Comparison of ENCODE assay signal across 8 mouse cellular contexts in the genomic region with DNA sequence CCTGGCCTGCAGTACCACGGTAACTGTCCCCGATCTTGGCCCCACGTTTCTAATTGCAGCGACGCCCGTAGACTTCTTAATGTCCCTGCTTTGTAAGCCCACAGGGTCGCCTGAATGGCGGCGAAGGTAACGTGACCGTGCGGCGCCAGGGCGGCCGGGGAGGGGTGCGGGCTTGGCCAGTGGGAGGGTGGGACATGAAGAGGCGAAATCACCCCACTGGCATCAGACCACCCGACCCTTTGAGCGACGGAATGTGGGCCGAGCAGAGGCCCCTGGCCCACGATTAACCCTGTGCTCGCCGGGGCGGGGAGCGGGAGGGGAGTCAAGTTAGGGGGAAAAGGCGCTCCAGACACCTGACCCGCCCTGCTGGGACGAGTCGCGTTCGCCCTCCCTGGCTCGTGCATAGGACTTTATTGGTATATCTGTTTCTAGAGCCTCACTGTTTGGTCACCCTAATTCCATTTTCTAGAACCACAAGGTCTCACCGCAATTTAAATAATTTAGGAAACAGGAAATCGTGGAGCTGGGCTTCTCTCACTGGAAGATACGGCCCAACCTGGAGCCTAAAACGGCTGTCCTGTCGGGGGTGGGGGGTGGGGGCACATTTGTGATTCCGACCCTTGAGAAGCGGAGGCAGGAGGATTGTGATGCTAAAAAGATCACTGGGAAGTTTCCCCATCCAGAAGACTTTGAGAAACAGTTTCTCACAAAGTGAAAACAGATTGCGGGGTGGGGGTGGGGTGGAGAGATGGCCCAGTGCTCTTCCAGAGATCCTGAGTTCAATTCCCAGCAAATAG. TPM values are rescaled to one million over a fixed set of nuclear protein-coding genes. Genes with fewer than 3 reads are reported as not detected.
DNase-seq lines count a peak whose midpoint lies in the region; ATAC-seq and TF ChIP-seq lines count a peak whose summit lies in the region.

No protein-coding gene starts in this region.

- no peak for TF ChIP-seq POLR2A in cerebellum, adult 2 months (IDR thresholded peaks at IDR 0.05; ENCODE audit: borderline replicate concordance, insufficient read depth, low read length)

- H3K27ac ChIP-seq in cerebellum, adult 2 months (ENCODE audit: insufficient read depth, low read length) = no peak overlapping the region
- H3K27ac ChIP-seq in kidney, embryonic 16.5 days (ENCODE audit: low read length) = peak overlapping the region; percentile 20; the same call in 1 of the 2 replicates
- no peak overlapping the region for H3K27ac ChIP-seq in liver, embryonic 15.5 days (replicated peaks)

- DNase-seq in ovary, postnatal 36 days (ENCODE audit: low spot score) = peak; percentile 56
- DNase-seq in ovary, adult 18-20 months (ENCODE audit: low spot score) = no peak
- peak; percentile 36 to 59 for DNase-seq in cerebellum, adult 2 months
- peak; percentile 66 to 69 for DNase-seq in frontal cortex, postnatal 10 days (ENCODE audit: low spot score in 2 of 2)
- peak; percentile 74 for DNase-seq in retina, embryonic 14.5 days (ENCODE audit: low spot score)
- DNase-seq in c-Kit-positive CD71-positive TER-119-positive erythroid progenitor cells, embryonic 14.5 days (ENCODE audit: low spot score) = no peak

- peak overlapping the region; percentile 66 for H3K4me3 ChIP-seq in cerebellum, adult 2 months (replicated peaks; ENCODE audit: insufficient read depth, low read depth, low read length)
- H3K4me3 ChIP-seq in kidney, embryonic 16.5 days (ENCODE audit: low read length) = peak overlapping the region; percentile 66
- H3K4me3 ChIP-seq in liver, embryonic 15.5 days (replicated peaks) = peak overlapping the region; percentile 58

- no peak for TF ChIP-seq CTCF in cerebellum, adult 2 months (IDR thresholded peaks at IDR 0.05; ENCODE audit: borderline replicate concordance, insufficient read depth, low read depth, low read length)

- H3K9ac ChIP-seq in kidney, embryonic 16.5 days (replicated peaks; ENCODE audit: low read length) = peak overlapping the region; percentile 79
- peak overlapping the region; percentile 48 for H3K9ac ChIP-seq in liver, embryonic 15.5 days

- H3K9me3 ChIP-seq in kidney, embryonic 16.5 days (ENCODE audit: low read length) = no peaks in the 10 kb centered on the region
- no peaks in the 10 kb centered on the region for H3K9me3 ChIP-seq in liver, embryonic 15.5 days (replicated peaks)

- H3K4me2 ChIP-seq in kidney, embryonic 16.5 days (replicated peaks; ENCODE audit: low read depth, low read length) = peak overlapping the region; percentile 92
- H3K4me2 ChIP-seq in liver, embryonic 15.5 days = peak overlapping the region; percentile 83

- H3K27me3 ChIP-seq in cerebellum, adult 2 months (ENCODE audit: control insufficient read depth, insufficient read depth, low read length) = no peaks in the 10 kb centered on the region
- no peaks in the 10 kb centered on the region for H3K27me3 ChIP-seq in kidney, embryonic 16.5 days (ENCODE audit: insufficient read depth, low read length)
- peaks cover 33% of the 10 kb centered on the region for H3K27me3 ChIP-seq in liver, embryonic 15.5 days

- ATAC-seq in kidney, embryonic 16.5 days (ENCODE audit: low FRiP score, low TSS enrichment) = peak; percentile 83
- ATAC-seq in liver, embryonic 15.5 days (ENCODE audit: insufficient read depth) = peak; percentile 34; the same call in 1 of the 2 replicates

- no peaks in the 10 kb centered on the region for H3K36me3 ChIP-seq in kidney, embryonic 16.5 days (ENCODE audit: insufficient read depth, low read length)
- H3K36me3 ChIP-seq in liver, embryonic 15.5 days (replicated peaks) = no peaks in the 10 kb centered on the region

- 3% methylated on average over 41 of the region's 41 CpGs for WGBS in cerebellum, adult 2 months
- WGBS in kidney, embryonic 16.5 days = 2% methylated on average over 41 of the region's 41 CpGs
- WGBS in liver, embryonic 15.5 days (ENCODE audit: insufficient replicate concordance) = 2% methylated on average over 40 of the region's 41 CpGs

- H3K4me1 ChIP-seq in cerebellum, adult 2 months (ENCODE audit: control insufficient read depth, insufficient read depth, low read length) = no peaks in the 10 kb centered on the region
- H3K4me1 ChIP-seq in kidney, embryonic 16.5 days (ENCODE audit: insufficient read depth, low read length) = no peaks in the 10 kb centered on the region
- peaks cover 9% of the 10 kb centered on the region for H3K4me1 ChIP-seq in liver, embryonic 15.5 days (replicated peaks)

RNA-seq across cellular contexts. Expression of a gene that starts 15.0 kb away (rescaled TPM):
- polyA plus RNA-seq in cerebellum, adult 2 months (2012; rRNA removed) = 8.1 and 10.2 TPM in 2 replicates
- polyA plus RNA-seq in kidney, embryonic 16.5 days (2015; fragmentation: Nextera tagmentation; extraction: Ambion mirVana) = 5.7 and 5.8 TPM in 2 replicates
- 0.90 and 0.93 TPM in 2 replicates for polyA plus RNA-seq in liver, embryonic 15.5 days (2015; fragmentation: Nextera tagmentation; extraction: Ambion mirVana)

RNA-seq across cellular contexts. Expression of a gene that starts 21.5 kb away (rescaled TPM):
- polyA plus RNA-seq in cerebellum, adult 2 months (2012; rRNA removed) = 11.2 and 12.0 TPM in 2 replicates
- 10.4 and 11.1 TPM in 2 replicates for polyA plus RNA-seq in kidney, embryonic 16.5 days (2015; fragmentation: Nextera tagmentation; extraction: Ambion mirVana)
- 8.5 and 9.4 TPM in 2 replicates for polyA plus RNA-seq in liver, embryonic 15.5 days (2015; fragmentation: Nextera tagmentation; extraction: Ambion mirVana)

Comparison
In these comparisons a context has a peak if more than half of its experiments do, and no peak if none do; other contexts are left out.
1. DNase-seq: peak in ovary, postnatal 36 days (single experiment), cerebellum, adult 2 months (2 of 2), frontal cortex, postnatal 10 days (2 of 2) and retina, embryonic 14.5 days (single experiment); none in ovary, adult 18-20 months (single experiment) and c-Kit-positive CD71-positive TER-119-positive erythroid progenitor cells, embryonic 14.5 days (single experiment).
2. Peak in every context shown above with its lines, with median percentiles within 50 percentile points of each other: H3K4me3 ChIP-seq.